Mouse (Mus musculus) Patski (cell line): ENCODE results near the gene Zbtb8b. TPM values are rescaled to one million over a fixed set of nuclear protein-coding genes. Genes with fewer than 3 reads are reported as not detected.
A peak's percentile ranks its signal among the peaks of the same experiment; 100 is the strongest.

Experiments
- ATAC-seq: fragments of 100-300 bp; one replicate; pipeline ENCODE4 v1.8.0; 2021
- CTCF ChIA-PET: fragments of 350-600 bp; sonication (Branson Sonifier 250); formaldehyde crosslinking; loops from one replicate; lab custom pipeline; 2022; ENCODE audit warnings: inconsistent platforms; lab: Charles Lee
- POLR2A ChIA-PET: fragments of 350-600 bp; sonication (Branson Sonifier 250); formaldehyde crosslinking; loops from one replicate; lab custom pipeline; 2022; ENCODE audit warnings: antibody characterized with exemption, inconsistent platforms; lab: Charles Lee
- DNase-seq: peaks from one replicate; pipeline ENCODE4 v3.0.0-alpha.2; 2011; ENCODE audit warnings: low read depth, low spot score
- H3K27me3 ChIP-seq: fragments of 371-371 bp; one replicate; pipeline ENCODE4 v1.5.1; 2021
- CTCF ChIP-seq: fragments of 100-300 bp; IDR thresholded peaks from one replicate; pipeline ENCODE4 v1.5.1; 2021
- in situ Hi-C: fragments of 300-500 bp; cut with MboI; formaldehyde crosslinking; loops from 3 replicates; pipeline ENCODE4 v1.11.1; 2018; ENCODE audit warnings: low pct_unique_long_range_greater_than_20kb, mixed read lengths
- polyA plus RNA-seq: library from polyadenylated mRNA; unstranded; gene quantifications from one replicate; pipeline ENCODE4 v1.2.3, GENCODE M21; 2021

Zbtb8b gene
- polyA plus RNA-seq, 1 experiment from 2014 or later = 0.17 TPM

DNA sequence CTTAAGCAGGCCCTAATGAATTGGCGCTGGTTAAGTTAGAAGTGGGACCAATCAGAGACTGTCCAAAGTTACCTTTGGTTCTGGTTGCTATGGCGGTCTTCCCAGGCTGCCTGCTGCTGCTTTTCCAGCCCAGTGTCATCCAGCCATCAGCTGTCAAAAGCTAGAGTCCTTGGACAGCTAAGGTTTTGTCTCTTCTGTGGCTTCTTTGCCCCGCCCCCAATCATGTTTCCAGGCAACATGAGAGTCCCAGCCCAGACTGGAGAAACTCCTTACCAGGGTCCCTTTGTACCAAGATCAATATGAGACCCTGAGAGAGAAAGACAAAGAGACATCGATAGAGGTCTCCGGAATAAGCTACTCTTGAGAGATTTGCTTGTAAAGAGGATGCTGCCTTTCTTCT, 52.2 kb downstream of the Zbtb8b start:
- TF ChIP-seq CTCF = no peak
- in situ Hi-C loops = no loop called here
- POLR2A ChIA-PET = no interaction called here
- CTCF ChIA-PET = interaction anchor here (1.1 kb wide), 1 partner anchor 15 kb away, joined by 3 read pairs; no protein-coding TSS in a partner anchor
- no peak for ATAC-seq
- DNase-seq = no peak
- H3K27me3 ChIP-seq = no peaks in the 10 kb centered on the region

GRCm38 (mm10) chr4:129386989-129387388, 53.7 kb downstream of the Zbtb8b start:
- H3K27me3 ChIP-seq = no peaks in the 10 kb centered on the region
- POLR2A ChIA-PET = interaction anchor here (0.6 kb wide), 1 partner anchor 488 kb away, joined by 3 read pairs; no protein-coding TSS in a partner anchor
- CTCF ChIA-PET = no interaction called here
- DNase-seq (no peak), ATAC-seq (no peak)
- in situ Hi-C loops = no loop called here
- TF ChIP-seq CTCF = no peak

GRCm38 (mm10) chr4:129386269-129386946, 54.2 kb downstream of the Zbtb8b start:
- in situ Hi-C loops = no loop called here
- no peak for ATAC-seq
- no peak for DNase-seq
- TF ChIP-seq CTCF = no peak
- ChIA-PET POLR2A (interaction anchor here (0.6 kb wide), 1 partner anchor 487 kb away, joined by 3 read pairs; no protein-coding TSS in a partner anchor), CTCF (no interaction called here)
- H3K27me3 ChIP-seq = no peaks in the 10 kb centered on the region

DNA sequence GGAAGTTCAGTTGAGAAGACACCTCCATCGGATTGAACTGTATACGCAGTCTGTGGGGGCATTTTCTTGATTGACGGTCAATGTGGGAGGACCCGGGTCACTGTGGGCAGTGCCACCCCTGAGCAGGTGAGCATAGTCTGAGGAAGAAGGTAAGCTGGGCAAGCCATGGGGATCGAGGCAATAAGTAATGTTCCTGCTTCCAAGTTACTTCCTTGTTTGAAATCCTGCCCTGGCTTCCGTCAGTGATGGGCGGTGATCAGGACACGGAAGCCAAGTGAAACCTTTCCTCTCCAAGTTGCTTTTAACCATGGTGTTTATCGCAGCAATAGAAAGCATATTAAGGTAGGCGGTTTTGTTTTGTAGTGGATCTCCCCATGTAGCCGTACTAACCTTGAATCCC, 55.0 kb downstream of the Zbtb8b start:
- CTCF ChIA-PET = no interaction called here
- in situ Hi-C loops = no loop called here
- ATAC-seq (no peak), DNase-seq (no peak)
- POLR2A ChIA-PET = no interaction called here
- H3K27me3 ChIP-seq = no peaks in the 10 kb centered on the region
- no peak for TF ChIP-seq CTCF

DNA sequence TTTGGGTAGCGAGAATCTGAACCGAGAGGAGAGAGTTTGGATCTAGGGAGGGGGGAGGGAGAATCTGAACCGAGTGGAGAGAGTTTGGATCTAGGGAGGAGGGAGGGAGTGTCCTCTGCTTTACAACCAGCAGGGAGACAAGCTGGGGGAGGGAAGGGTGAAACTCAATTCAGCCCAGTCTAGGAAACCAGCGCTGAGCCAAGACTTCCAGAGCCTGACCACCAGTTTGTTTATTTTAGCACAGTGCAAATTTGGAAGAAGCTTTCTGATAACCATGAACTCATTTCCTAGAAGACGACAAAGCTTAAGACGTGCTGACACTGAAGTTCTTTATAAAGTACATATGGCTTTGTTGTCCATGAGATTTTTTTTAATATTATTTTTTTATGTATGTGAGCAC, 56.2 kb downstream of the Zbtb8b start:
- no peaks in the 10 kb centered on the region for H3K27me3 ChIP-seq
- no peak for TF ChIP-seq CTCF
- ChIA-PET POLR2A (no interaction called here), CTCF (no interaction called here)
- no peak for ATAC-seq
- in situ Hi-C loops = no loop called here
- no peak for DNase-seq

- POLR2A ChIA-PET = no interaction called here
- CTCF ChIA-PET = no interaction called here
- no peak for DNase-seq
- no peaks in the 10 kb centered on the region for H3K27me3 ChIP-seq
- in situ Hi-C loops = no loop called here
- no peak for ATAC-seq
- no peak for TF ChIP-seq CTCF
Observed at GRCm38 (mm10) chr4:129383586-129383985, 57.1 kb downstream of the Zbtb8b start.

GRCm38 (mm10) chr4:129382488-129382887, 58.2 kb downstream of the Zbtb8b start:
- DNase-seq (no peak), ATAC-seq (no peak)
- TF ChIP-seq CTCF = no peak
- H3K27me3 ChIP-seq = no peaks in the 10 kb centered on the region
- POLR2A ChIA-PET = no interaction called here
- CTCF ChIA-PET = no interaction called here
- in situ Hi-C loops = no loop called here

GRCm38 (mm10) chr4:129382029-129382428, 58.6 kb downstream of the Zbtb8b start:
- in situ Hi-C loops = no loop called here
- TF ChIP-seq CTCF = no peak
- ATAC-seq (no peak), DNase-seq (no peak)
- ChIA-PET POLR2A (no interaction called here), CTCF (no interaction called here)
- no peaks in the 10 kb centered on the region for H3K27me3 ChIP-seq

DNA sequence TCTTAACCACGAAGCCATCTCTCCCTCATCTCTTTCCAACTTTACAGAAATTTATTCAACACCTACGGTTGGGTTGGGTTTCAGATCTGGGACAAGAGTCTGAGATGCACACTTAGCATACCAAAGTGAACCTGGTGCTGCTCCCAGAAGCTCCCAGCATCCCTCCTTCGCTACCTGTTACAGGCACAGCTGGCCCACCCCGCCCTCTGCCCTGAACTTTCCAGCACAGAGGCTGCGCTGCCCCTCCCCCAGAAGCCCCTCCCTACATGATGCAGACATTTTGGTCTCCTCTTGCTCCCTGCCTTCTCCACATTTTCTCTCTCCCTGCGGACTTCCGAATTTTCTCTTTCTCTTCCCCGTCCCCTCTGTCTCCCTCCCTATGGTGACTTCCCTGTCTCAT, 59.5 kb downstream of the Zbtb8b start:
- no peaks in the 10 kb centered on the region for H3K27me3 ChIP-seq
- DNase-seq (no peak), ATAC-seq (no peak)
- TF ChIP-seq CTCF = no peak
- CTCF ChIA-PET = no interaction called here
- POLR2A ChIA-PET = no interaction called here
- in situ Hi-C loops = no loop called here

DNA sequence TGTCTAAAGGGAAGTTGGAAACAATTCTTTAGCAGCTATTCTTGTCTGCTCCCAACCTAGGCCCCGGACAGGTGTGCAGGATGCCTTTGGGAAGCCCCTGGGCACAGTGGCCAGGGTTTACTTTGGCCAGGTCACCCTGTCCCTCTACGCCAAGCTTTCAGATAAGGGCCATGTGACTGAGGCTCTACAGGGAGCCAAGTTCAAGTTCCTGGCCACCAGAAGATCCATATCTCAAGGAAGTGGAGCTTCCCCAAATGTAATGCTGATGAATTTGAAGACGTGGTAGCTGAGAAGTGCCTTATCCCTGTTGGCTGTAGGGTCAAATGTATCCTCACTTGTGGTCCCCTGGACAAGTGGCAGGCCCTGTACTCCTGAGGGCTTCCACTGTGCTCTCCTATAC, 60.8 kb downstream of the Zbtb8b start:
- DNase-seq (no peak), ATAC-seq (no peak)
- TF ChIP-seq CTCF = no peak
- POLR2A ChIA-PET = no interaction called here
- CTCF ChIA-PET = interaction anchor here (0.9 kb wide), 1 partner anchor 75 kb away, joined by 4 read pairs; no protein-coding TSS in a partner anchor
- in situ Hi-C loops = no loop called here
- no peaks in the 10 kb centered on the region for H3K27me3 ChIP-seq

GRCm38 (mm10) chr4:129377601-129378390, 62.9 kb downstream of the Zbtb8b start, which contains the start of gene Zbtb8a:
TSS of gene Zbtb8a (minus strand) at chr4:129378116.
- POLR2A ChIA-PET = interaction anchor here (0.7 kb wide), 1 partner anchor 55 kb away, joined by 3 read pairs; no protein-coding TSS in a partner anchor
- in situ Hi-C loops = no loop called here

More at GRCm38 (mm10) chr4:129377601-129378390, 62.9 kb downstream of the Zbtb8b start, which contains the start of gene Zbtb8a:
- no peak for TF ChIP-seq CTCF
- DNase-seq = no peak
- CTCF ChIA-PET = no interaction called here
- peak; percentile 51 for ATAC-seq
- no peaks in the 10 kb centered on the region for H3K27me3 ChIP-seq
